Mouse (Mus musculus) cerebral cortex, adult 2 months (tissue): ENCODE results near the gene Itgb1bp1.

Experiments
- WGBS: fragments of 180-500 bp; shearing (Covaris S2); methylation state at CpG from one replicate; pipeline ENCODE4 v1.1.7; 2018; 5-methylcytosine and 5-hydroxymethylcytosine counted together

The Itgb1bp1 gene

GRCm38 (mm10) chr12:21200613-21201012 lies 85.5 kb downstream of the Itgb1bp1 start:
- WGBS: 92% methylated on average over 8 of the region's 8 CpGs

GRCm38 (mm10) chr12:21196420-21196819 lies 89.7 kb downstream of the Itgb1bp1 start:
- 92% methylated on average over 4 of the region's 4 CpGs for WGBS

GRCm38 (mm10) chr12:21195497-21195896 lies 90.6 kb downstream of the Itgb1bp1 start:
- 81% methylated on average over 3 of the region's 3 CpGs for WGBS

GRCm38 (mm10) chr12:21191546-21191945 lies 94.5 kb downstream of the Itgb1bp1 start:
- 74% methylated on average over 2 of the region's 2 CpGs for WGBS
